Mouse (Mus musculus) heart, embryonic 11.5 days (tissue): ENCODE data around the gene Trak1. TPM values are rescaled to one million over a fixed set of nuclear protein-coding genes. Genes with fewer than 3 reads are reported as not detected.

Experiments used
- ATAC-seq: fragments of 200-750 bp; cut with Nextera tagmentation; replicated peaks from 2 replicates; pipeline ENCODE4 v1.8.0; 2017; ENCODE audit warnings: moderate library complexity; ENCODE audit not compliant: insufficient number of reproducible peaks, low FRiP score, low TSS enrichment
- H3K27ac ChIP-seq: fragments of 300-500 bp; sonication (generic); 2 replicates; pipeline ENCODE4 v1.5.1; 2014; ENCODE audit warnings: mild to moderate bottlenecking, low read depth, low read length
- H3K27me3 ChIP-seq: fragments of 300-500 bp; sonication (generic); 2 replicates; pipeline ENCODE4 v1.6.1; 2014; ENCODE audit warnings: mild to moderate bottlenecking, low read length, mixed read lengths; ENCODE audit not compliant: control insufficient read depth, insufficient read depth
- H3K36me3 ChIP-seq: fragments of 300-500 bp; sonication (generic); 2 replicates; pipeline ENCODE4 v1.6.1; 2014; ENCODE audit warnings: mild to moderate bottlenecking, low read length, moderate library complexity, mixed read lengths; ENCODE audit not compliant: control insufficient read depth, insufficient read depth
- H3K4me1 ChIP-seq: fragments of 300-500 bp; sonication (generic); 2 replicates; pipeline ENCODE4 v1.6.1; 2014; ENCODE audit warnings: low read length; ENCODE audit not compliant: control insufficient read depth, insufficient read depth
- H3K4me2 ChIP-seq: fragments of 300-500 bp; sonication (generic); 2 replicates; pipeline ENCODE4 v1.6.1; 2014; ENCODE audit warnings: mild to moderate bottlenecking, moderate library complexity
- H3K4me3 ChIP-seq: fragments of 300-500 bp; sonication (generic); 2 replicates; pipeline ENCODE4 v1.5.1; 2014; ENCODE audit warnings: low read depth, low read length
- H3K9ac ChIP-seq: fragments of 300-500 bp; sonication (generic); 2 replicates; pipeline ENCODE4 v1.6.1; 2014; ENCODE audit warnings: mild to moderate bottlenecking, low read depth, low read length, moderate library complexity
- H3K9me3 ChIP-seq: fragments of 300-500 bp; sonication (generic); replicated peaks from 2 replicates; pipeline ENCODE4 v1.6.1; 2016; ENCODE audit warnings: low read length; ENCODE audit not compliant: control insufficient read depth
- WGBS: fragments of 180-500 bp; shearing (Covaris S2); extraction: QIAGEN DNeasy Blood & Tissue Kit; methylation state at CpG from one replicate; pipeline ENCODE4 v1.1.7; 2014; ENCODE audit not compliant: insufficient replicate concordance; 5-methylcytosine and 5-hydroxymethylcytosine counted together
- polyA plus RNA-seq: library from polyadenylated mRNA; unstranded; fragments of >200 nt; fragmentation: Nextera tagmentation; extraction: Ambion mirVana; gene quantifications from 2 replicates; pipeline ENCODE4 v1.2.1, GENCODE M21; 2014

Trak1 gene
- polyA plus RNA-seq, 1 experiment from 2014 or later: 21.3 TPM

DNA sequence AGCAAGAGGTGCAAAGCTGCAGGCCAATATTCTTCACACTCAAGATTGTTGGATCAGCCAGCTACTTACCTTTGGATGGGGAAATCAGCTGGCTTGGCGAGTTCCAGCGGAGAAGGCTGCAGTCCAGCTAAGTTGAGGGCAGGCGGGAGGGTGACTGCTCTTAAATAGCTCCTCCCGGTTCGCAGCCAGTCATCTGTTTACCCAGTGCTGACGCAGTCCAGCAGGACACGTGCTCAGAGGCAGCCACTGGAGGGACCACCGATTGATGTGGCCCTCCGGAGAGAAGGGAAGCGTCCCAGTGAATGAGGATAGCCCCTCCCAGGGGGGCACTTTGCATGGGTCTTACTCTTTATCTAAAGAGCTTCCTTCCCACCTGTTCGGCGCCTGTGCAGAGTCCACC is 198.2 kb downstream of the Trak1 start, which contains the start of gene Cck:
TSS of gene Cck (minus strand) at position 166 of the 400 bp plus-strand sequence.
- Histone ChIP-seq H3K36me3 (no peaks in the 10 kb centered on the region), H3K4me2 (peak within 1 kb of the TSS; percentile 74), H3K4me1 (peaks cover 11% of the 10 kb centered on the region), H3K27ac (no peak within 1 kb of the TSS), H3K4me3 (peak within 1 kb of the TSS; percentile 42), H3K9ac (no peak within 1 kb of the TSS; the same call in 1 of the 2 replicates), H3K27me3 (peaks cover 55% of the 10 kb centered on the region), H3K9me3 (no peaks in the 10 kb centered on the region)
- 2% methylated on average over 12 of the region's 12 CpGs for WGBS
- ATAC-seq: no peak

DNA sequence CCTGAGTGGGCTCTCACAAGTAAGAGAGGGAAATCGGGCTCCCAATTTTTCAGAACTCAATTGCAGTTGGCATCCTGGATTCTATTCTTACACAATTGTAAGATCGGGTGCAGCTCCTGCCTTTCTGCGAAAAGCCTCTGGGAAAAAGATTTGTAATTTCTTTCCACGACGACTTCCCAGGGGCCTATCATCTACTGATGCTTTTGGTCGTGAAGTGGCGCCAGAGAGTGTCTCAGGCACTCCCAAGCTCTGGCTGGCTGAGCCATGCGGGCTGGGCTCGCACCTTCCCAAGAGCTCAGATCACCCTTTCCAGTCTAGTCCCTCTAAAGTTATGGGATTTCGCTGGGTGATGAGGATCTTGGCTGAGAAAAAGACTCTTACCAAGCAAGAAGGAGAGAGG is 198.8 kb downstream of the Trak1 start:
- WGBS: 28% methylated on average over 10 of the region's 10 CpGs
- H3K36me3 ChIP-seq: no peaks in the 10 kb centered on the region
- no peak overlapping the region for H3K4me3 ChIP-seq
- no peak for ATAC-seq
- no peaks in the 10 kb centered on the region for H3K9me3 ChIP-seq
- H3K4me1 ChIP-seq: peaks cover 11% of the 10 kb centered on the region
- H3K27me3 ChIP-seq: peaks cover 55% of the 10 kb centered on the region
- no peak overlapping the region for H3K27ac ChIP-seq
- H3K4me2 ChIP-seq: no peak overlapping the region; the same call in 1 of the 2 replicates
- no peak overlapping the region for H3K9ac ChIP-seq

DNA sequence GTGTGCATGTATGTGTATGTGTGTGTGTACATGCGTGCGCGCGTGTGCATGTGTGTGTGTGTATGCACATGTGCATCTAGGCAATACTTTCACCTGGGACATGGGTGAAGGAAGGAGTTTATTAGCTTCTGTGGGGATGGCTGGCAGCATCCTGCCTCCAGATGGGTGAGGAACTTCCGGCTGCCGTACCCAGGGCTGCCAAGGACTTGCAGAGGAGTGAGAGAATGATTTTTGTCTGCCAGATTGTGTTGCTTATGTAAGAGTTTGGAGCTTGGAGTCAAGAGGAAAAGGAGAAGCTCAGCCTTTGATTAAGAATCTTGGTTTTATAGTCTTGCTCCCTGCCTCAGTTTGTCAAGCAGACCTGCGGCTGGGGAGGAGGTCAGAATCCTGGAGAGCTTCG is 208.0 kb downstream of the Trak1 start:
- ATAC-seq: no peak
- Histone ChIP-seq H3K36me3 (no peaks in the 10 kb centered on the region), H3K27me3 (peaks cover 2% of the 10 kb centered on the region; the same call in 1 of the 2 replicates), H3K9me3 (no peaks in the 10 kb centered on the region), H3K4me1 (no peaks in the 10 kb centered on the region), H3K9ac (no peak overlapping the region), H3K4me2 (no peak overlapping the region), H3K27ac (no peak overlapping the region), H3K4me3 (no peak overlapping the region)
- 85% methylated on average over 8 of the region's 8 CpGs for WGBS

DNA sequence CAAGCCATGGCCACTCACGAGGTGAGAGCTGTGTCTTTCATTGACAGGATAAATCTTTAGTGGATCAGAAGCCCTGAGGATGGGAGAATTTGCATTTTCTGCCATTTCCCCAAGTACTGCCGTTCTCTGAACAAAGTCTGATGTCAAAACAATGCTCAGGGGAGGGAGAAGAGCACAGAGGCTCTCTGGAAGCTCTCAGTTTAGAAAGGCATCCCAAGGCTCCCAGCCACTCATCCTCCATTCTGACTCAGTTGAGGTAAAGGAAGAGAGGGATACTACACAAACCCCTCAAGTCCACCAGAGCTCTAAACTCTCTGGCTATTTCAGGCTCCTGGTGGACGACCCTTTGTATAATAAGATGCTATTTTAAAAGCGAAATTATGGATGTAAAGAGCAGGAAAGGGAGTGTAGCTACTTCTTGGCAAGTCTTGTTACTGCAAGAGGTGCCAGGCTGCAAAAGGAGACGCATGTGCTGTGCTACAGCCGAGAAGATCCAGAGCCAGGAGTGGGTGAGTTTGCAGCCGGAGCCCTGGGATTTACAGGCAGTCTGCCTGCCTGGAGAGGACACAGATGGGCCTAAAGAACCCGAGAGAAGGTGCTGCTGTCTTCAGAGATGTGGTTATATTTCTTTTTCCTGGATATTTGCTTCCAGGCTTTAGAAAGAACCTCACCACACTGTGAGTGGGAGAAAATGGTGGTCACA is 209.3 kb downstream of the Trak1 start:
- H3K27me3 ChIP-seq: peaks cover 2% of the 10 kb centered on the region; the same call in 1 of the 2 replicates
- no peak for ATAC-seq
- H3K9ac ChIP-seq: no peak overlapping the region
- WGBS: 64% methylated on average over 8 of the region's 8 CpGs
- no peak overlapping the region for H3K4me3 ChIP-seq
- H3K4me2 ChIP-seq: no peak overlapping the region
- no peaks in the 10 kb centered on the region for H3K9me3 ChIP-seq
- no peaks in the 10 kb centered on the region for H3K4me1 ChIP-seq
- H3K36me3 ChIP-seq: no peaks in the 10 kb centered on the region
- H3K27ac ChIP-seq: no peak overlapping the region

DNA sequence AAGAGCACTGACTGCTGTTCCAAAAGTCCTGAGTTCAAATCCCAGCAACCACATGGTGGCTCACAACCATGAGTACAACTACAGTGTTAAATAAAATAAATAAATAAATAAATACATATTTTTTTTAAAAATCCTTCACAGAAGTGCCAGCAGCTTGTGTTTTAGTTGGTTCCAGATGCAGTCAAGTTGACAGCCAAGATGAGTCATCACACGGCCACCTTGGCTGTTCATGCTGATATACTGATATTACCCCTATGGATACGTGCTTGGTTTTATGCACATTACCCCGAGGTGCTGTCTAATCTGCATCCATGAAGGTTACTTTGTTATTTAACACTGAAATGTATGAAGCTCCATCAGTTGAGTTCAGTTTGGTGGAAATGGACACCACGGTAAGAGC is 214.6 kb downstream of the Trak1 start:
- 77% methylated on average over 4 of the region's 4 CpGs for WGBS
- no peak for ATAC-seq
- no peaks in the 10 kb centered on the region for H3K9me3 ChIP-seq
- H3K4me2 ChIP-seq: no peak overlapping the region
- no peaks in the 10 kb centered on the region for H3K36me3 ChIP-seq
- H3K4me1 ChIP-seq: no peaks in the 10 kb centered on the region
- H3K27ac ChIP-seq: no peak overlapping the region
- H3K9ac ChIP-seq: no peak overlapping the region
- H3K4me3 ChIP-seq: no peak overlapping the region
- no peaks in the 10 kb centered on the region for H3K27me3 ChIP-seq

DNA sequence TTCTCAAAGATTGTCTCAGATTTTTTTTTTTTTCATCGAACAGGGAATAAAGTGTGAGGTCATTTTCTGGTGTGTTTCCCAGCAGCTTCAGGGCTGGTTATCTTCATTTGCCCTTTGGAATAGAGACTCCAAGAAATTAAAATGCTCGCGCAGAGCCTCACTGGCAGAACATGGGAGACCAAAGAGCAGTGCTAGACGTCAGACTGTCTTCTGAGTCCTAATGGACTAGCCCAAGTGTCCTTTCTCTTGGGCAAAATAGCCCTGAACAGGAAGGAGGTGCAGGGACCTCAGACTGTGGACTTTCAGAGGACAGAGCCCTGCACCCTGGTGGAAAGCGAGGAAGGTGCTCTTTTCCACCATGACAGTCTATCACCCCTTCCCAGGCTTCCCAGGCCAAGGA is 217.2 kb downstream of the Trak1 start:
- Histone ChIP-seq H3K9me3 (no peaks in the 10 kb centered on the region), H3K27me3 (no peaks in the 10 kb centered on the region), H3K36me3 (no peaks in the 10 kb centered on the region), H3K4me3 (no peak overlapping the region), H3K9ac (no peak overlapping the region), H3K4me2 (no peak overlapping the region), H3K27ac (no peak overlapping the region), H3K4me1 (no peaks in the 10 kb centered on the region)
- 77% methylated on average over 5 of the region's 5 CpGs for WGBS
- ATAC-seq: no peak

DNA sequence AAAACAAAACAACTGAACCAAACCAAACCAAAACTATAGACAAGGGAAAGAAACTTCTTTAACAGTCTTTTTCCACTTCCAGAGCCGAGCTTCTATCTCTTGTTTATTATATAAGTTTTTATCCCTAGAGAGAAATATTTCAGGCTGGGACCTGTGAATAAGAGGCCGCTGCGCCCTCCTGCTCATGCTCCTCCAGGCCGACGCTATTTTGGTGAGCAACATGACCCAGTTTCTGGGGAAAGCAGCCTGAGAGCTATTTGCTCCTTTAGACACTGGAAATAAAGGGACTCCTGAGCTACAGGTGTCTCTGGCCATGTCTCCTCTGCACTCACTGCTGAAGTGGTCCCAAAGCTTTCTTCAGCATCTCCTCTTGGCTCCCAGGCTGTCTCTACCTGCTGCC is 222.7 kb downstream of the Trak1 start:
- no peak for ATAC-seq
- H3K4me1 ChIP-seq: no peaks in the 10 kb centered on the region
- WGBS: 77% methylated on average over 5 of the region's 5 CpGs

More for the DNA sequence above, 222.7 kb downstream of the Trak1 start:
- Histone ChIP-seq H3K27ac (no peak overlapping the region), H3K36me3 (no peaks in the 10 kb centered on the region), H3K9ac (no peak overlapping the region), H3K4me3 (no peak overlapping the region), H3K27me3 (no peaks in the 10 kb centered on the region), H3K4me2 (no peak overlapping the region), H3K9me3 (no peaks in the 10 kb centered on the region)
